Mouse (Mus musculus): ENCODE measurements at regions not wholly inside any gene's neighbourhood (a gene's known extent, or its start where the extent isn't known, plus 50 kb on each side); places are given as distances from the start of the nearest gene placed in this dataset.

- no peak for DNase-seq (ENCODE audit: low spot score in 2 of 2)
- intact Hi-C loops (cut with DNase I): no loop called here
Observed at GRCm38 (mm10) chr10:83957118-83957759, 234.6 kb downstream of the 1500009L16Rik start.

GRCm38 (mm10) chr10:83958397-83958796 lies 235.7 kb downstream of the 1500009L16Rik start:
- intact Hi-C loops (cut with DNase I): no loop called here
- DNase-seq (ENCODE audit: low spot score in 2 of 2): no peak

- intact Hi-C loops (cut with DNase I): no loop called here
- DNase-seq (ENCODE audit: low spot score in 2 of 2): no peak
Observed at GRCm38 (mm10) chr10:83958826-83959225, 236.2 kb downstream of the 1500009L16Rik start.

GRCm38 (mm10) chr10:83963232-83963760 lies 240.6 kb downstream of the 1500009L16Rik start:
- no peak for DNase-seq (ENCODE audit: low spot score in 2 of 2)
- intact Hi-C loops (cut with DNase I): no loop called here

GRCm38 (mm10) chr10:83963779-83964643 lies 241.3 kb downstream of the 1500009L16Rik start:
- DNase-seq (ENCODE audit: low spot score in 2 of 2): no peak
- intact Hi-C loops (cut with DNase I): no loop called here

DNA sequence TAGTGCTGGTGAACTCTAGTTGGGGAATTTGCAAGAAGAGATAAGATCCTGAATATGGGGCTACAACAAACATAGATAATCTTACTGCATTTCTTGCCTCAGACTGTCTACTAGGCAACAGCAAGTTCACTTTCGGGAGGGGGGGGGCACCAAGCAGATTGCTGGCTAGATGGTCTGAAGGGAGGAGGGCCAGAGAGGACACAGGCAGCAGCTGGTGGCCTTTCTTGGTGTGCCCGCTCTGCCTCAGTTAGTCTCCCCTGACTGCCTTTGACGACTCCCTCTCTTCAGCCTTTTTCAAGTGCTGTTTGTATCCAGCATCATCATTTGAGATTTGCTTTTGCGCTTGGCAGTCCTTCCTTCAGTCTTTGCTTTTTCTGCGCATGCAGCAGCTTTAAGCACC lies 242.2 kb downstream of the 1500009L16Rik start:
- intact Hi-C loops (cut with DNase I): no loop called here
- no peak for DNase-seq (ENCODE audit: low spot score in 2 of 2)

DNA sequence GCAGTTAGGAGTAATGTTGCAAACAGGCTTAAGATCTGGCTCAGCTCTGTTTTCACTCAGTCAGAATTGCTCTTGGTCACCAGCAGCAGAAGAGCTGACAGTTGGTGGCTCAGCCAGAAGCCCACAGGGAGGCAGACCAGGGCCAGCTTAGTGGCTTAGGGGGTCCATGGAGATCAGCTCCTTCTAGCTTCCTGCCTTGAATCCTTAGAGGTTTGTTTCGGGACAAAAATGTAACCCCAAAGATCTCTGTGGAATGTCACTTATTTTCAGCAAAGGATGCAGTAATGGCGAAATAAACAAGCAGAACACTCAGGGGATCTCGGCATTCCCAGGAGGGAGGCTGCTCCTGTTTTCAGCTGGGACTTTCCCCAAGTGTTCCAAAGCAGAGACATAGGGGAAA lies 247.8 kb downstream of the 1500009L16Rik start:
- intact Hi-C loops (cut with DNase I): no loop called here
- no peak for DNase-seq (ENCODE audit: low spot score in 2 of 2)

DNA sequence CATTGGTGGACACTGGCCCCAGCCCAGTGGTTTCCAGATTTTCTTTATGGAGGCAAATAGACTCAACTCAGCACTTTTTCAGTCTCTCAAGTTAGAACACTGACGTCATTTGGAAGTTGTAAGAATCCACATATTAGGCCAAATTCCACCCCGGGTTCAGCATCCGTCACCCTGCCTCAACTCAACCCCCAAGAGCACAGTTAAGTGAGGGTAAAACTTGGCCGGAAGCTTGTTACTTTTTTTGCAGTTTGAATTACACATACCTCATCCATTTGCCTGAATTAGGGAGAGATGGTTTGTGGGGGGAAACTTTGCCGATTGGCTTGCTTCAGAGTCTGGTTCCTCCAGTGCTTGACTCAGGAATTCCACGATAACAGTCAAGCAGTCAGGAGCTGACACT lies 251.9 kb downstream of the 1500009L16Rik start:
- intact Hi-C loops (cut with DNase I): no loop called here
- DNase-seq (ENCODE audit: low spot score in 2 of 2): no peak

DNA sequence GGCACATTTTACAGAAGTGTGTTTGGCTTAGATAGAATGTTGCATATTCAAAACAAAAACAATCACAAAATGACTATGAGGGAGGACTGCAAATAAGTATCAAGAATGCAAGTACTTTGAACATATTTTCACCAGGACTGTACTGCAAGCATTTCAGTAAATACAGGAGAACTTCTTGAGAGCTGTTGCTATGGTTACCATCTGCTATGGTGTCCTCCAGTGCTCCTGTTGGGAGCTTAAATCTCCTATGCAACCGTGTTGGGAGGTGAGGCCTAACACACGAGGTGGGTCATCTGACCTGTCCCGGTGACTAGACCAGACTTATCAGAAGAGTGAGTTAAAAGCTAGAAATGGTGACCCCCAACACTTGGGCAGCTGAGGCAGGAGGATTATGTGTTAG lies 253.9 kb downstream of the 1500009L16Rik start:
- intact Hi-C loops (cut with DNase I): no loop called here
- no peak for DNase-seq (ENCODE audit: low spot score in 2 of 2)

GRCm38 (mm10) chr10:83979930-83980329 lies 257.3 kb downstream of the 1500009L16Rik start:
- intact Hi-C loops (cut with DNase I): no loop called here

DNA sequence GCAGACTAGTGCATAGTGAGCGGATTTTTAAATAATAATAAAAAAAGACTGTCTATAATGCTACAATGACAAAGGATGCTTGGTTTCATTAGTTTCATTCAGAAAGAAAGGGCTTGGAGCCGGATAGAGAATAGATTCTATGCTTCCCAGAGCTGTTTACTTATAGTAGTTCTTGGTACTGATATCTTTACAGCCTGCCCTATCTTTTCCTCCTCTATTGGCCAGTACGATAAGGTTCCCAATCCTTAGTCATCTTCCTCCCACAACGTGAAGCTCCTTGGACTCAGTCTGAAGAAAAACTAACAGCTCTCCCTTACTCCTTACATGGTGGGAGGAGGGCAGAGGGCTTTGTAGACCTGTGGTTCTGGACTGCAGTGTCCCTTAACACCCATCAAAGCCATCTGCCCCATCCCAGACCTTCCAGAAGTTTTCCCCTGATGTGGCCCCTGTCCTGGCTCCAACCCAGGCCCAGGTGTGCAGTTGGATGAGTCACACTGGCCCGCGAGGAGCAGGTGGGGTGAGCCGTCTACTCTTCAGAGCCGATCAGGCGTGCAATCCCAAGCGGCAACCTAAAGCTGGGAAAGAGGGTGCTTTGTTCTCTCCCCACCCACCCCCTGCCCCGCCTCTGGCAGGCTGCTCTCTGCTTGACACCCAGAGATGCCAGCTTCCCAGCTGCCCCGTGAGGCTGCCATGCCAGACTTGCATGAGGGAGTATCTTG lies 262.2 kb downstream of the 1500009L16Rik start:
- intact Hi-C loops (cut with DNase I): no loop called here
- DNase-seq (ENCODE audit: low spot score in 2 of 2): no peak

More at GRCm38 (mm10) chr10:83979930-83980329, 257.3 kb downstream of the 1500009L16Rik start:
- no peak for DNase-seq (ENCODE audit: low spot score in 2 of 2)

DNA sequence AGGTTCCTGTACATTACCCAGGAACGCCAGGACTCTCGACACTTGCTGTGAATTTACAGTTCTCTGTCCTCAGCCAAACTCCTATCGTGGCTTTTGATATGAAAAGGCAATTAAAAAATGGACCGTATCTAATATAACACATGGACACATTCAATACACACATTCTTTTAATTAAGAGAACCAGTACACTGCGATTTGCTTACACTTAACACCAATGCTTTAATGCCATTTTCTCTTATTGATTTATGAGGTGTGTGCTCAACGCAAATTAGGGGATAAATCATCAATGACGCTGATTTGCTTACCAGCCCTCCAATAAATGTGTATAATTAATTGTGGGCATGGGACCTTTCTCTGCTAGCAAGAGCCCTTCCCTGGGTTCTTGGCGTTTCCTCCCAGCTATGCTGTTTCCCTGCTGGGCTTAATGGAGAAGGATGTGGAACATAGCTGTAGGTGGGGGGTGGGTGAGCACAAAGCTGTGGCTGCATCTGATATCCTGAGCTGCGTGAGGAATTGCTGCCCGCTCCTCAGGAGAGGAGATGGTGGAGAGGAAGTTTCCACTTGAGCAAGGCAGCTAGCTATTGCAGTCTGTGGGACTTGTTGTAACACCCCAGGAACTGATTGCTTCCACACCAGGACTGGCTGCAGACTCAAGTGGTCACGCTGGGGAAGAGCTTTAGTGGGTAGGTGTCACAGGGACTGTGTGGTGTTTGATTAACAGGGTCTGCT lies 270.1 kb downstream of the 1500009L16Rik start:
- DNase-seq (ENCODE audit: low spot score in 2 of 2): no peak
- intact Hi-C loops (cut with DNase I): no loop called here

- intact Hi-C loops (cut with DNase I): no loop called here
- DNase-seq (ENCODE audit: low spot score in 2 of 2): no peak
Observed at GRCm38 (mm10) chr10:83995026-83995600, 272.4 kb downstream of the 1500009L16Rik start.

DNA sequence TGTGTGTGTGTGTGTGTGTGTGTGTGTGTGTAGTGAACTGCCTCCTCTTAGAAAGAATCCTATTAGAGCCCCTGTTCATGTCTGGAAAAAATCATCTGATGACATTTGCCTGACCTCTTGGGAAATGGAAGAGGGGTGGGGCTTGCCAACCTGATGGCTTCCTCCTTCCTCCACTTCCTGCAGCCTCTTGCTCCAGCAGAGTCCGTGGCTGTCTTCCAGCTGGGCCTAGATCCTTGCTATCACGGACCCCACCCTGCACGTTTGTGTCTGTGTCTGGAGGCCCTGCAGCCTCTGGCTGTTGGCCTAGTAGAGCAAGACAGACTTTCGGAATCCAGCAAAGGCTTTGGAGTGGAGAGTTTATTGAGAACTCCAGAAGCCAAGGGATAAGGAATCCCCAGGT lies 273.2 kb downstream of the 1500009L16Rik start:
- DNase-seq (ENCODE audit: low spot score in 2 of 2): no peak
- intact Hi-C loops (cut with DNase I): no loop called here

GRCm38 (mm10) chr10:83996489-83996888 lies 273.8 kb downstream of the 1500009L16Rik start:
- intact Hi-C loops (cut with DNase I): no loop called here
- no peak for DNase-seq (ENCODE audit: low spot score in 2 of 2)

DNA sequence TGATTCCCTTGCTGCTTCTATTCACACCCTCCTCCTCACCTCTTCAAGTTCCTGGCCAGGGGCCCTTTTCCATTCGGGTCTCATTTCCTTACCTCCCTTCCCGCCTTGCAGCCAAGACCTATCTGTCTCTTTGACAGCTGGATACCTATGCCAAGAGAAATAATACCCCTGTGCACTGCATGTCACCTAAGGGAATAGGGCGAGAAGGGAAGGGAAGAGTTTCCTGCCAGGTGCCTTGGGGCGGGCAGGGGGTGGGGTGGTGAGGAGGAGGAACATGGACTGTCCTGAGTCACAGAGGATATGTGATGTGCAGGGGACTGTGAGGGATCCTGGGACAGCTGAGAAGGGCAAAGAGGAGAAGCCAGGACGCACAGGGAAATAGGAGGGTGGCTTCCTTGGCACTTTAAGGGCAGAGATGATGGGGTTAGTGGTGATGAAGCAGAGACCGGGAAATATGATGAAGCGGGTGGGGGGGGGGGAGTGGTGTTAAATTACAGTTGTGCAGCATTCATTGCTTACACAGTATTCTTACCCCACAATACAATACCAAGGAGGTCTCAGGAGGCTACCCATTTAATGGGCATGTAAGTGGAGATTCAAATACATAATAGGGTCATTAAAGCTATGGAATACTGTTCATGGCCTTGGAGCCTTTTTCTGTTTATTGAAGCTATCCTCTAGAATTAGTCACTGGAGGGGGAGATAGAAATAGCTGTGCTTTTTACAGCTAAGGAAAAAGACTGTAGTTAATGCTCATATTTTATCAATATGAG lies 278.0 kb downstream of the 1500009L16Rik start:
- DNase-seq (ENCODE audit: low spot score in 2 of 2): no peak
- intact Hi-C loops (cut with DNase I): no loop called here

- no peak for DNase-seq (ENCODE audit: low spot score in 2 of 2)
- intact Hi-C loops (cut with DNase I): no loop called here
Observed at GRCm38 (mm10) chr10:84002744-84003143, 280.1 kb downstream of the 1500009L16Rik start.

DNA sequence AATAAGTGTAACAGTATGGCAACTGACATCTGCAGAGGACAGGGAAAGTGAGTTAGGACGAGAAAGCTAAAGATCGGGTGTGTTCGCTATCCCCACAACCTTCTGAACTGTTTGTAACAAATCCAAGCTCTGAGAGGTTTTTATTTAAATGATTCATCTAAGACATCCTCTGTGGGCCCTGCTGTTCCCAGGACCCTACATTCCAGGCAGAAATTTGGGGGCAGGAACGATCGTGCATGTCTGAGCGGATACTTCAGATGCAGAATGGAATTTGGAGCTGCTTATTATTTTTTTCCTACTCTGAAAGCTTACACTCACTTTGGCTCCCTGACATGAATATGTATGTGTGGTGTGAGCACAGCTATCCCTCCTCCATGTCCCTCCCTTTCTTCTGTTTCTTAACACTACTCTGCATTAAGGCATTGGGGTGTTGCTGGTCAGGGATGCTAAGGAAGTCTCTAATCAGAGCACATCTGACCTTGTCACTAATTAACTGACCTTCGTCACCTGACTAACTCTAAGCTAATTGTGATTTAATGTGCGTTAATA lies 281.0 kb downstream of the 1500009L16Rik start:
- intact Hi-C loops (cut with DNase I): no loop called here
- no peak for DNase-seq (ENCODE audit: low spot score in 2 of 2)
